Mouse (Mus musculus): ENCODE measurements around the gene Man2b2. TPM values are rescaled to one million over a fixed set of nuclear protein-coding genes. Genes with fewer than 3 reads are reported as not detected.

Gene Man2b2
- polyA plus RNA-seq, 1 experiment from 2014 or later, result 11.7 TPM

- WGBS, result 94% methylated on average over 2 of the region's 2 CpGs
Observed at GRCm38 (mm10) chr5:36861084-36861483, 30.6 kb upstream of the Man2b2 start.

GRCm38 (mm10) chr5:36857546-36857945 is 27.1 kb upstream of the Man2b2 start:
- Histone ChIP-seq H3K9me3 (no peaks in the 10 kb centered on the region), H3K27me3 (replicated peaks) (no peaks in the 10 kb centered on the region), H3K4me2 (no peak overlapping the region), H3K36me3 (replicated peaks) (no peaks in the 10 kb centered on the region), H3K27ac (no peak overlapping the region), H3K4me1 (no peaks in the 10 kb centered on the region), H3K4me3 (no peak overlapping the region), H3K9ac (no peak overlapping the region)
- ATAC-seq (replicated peaks), result no peak
- 74% methylated on average over 5 of the region's 5 CpGs for WGBS

More at GRCm38 (mm10) chr5:36861084-36861483, 30.6 kb upstream of the Man2b2 start:
- no peak overlapping the region for H3K27ac ChIP-seq
- no peaks in the 10 kb centered on the region for H3K9me3 ChIP-seq
- no peaks in the 10 kb centered on the region for H3K36me3 ChIP-seq (replicated peaks)
- H3K4me3 ChIP-seq, result no peak overlapping the region
- peaks cover 2% of the 10 kb centered on the region for H3K27me3 ChIP-seq (replicated peaks)
- H3K9ac ChIP-seq, result no peak overlapping the region
- no peaks in the 10 kb centered on the region for H3K4me1 ChIP-seq
- ATAC-seq (replicated peaks), result no peak
- no peak overlapping the region for H3K4me2 ChIP-seq

- Histone ChIP-seq H3K4me2 (no peak overlapping the region), H3K27ac (no peak overlapping the region), H3K9me3 (no peaks in the 10 kb centered on the region), H3K4me3 (no peak overlapping the region), H3K4me1 (no peaks in the 10 kb centered on the region), H3K27me3 (replicated peaks) (no peaks in the 10 kb centered on the region), H3K36me3 (replicated peaks) (no peaks in the 10 kb centered on the region), H3K9ac (no peak overlapping the region)
- 91% methylated on average over 7 of the region's 7 CpGs for WGBS
- ATAC-seq (replicated peaks), result no peak
Observed at GRCm38 (mm10) chr5:36856529-36856928, 26.1 kb upstream of the Man2b2 start.

GRCm38 (mm10) chr5:36855180-36855579 is 24.7 kb upstream of the Man2b2 start:
- WGBS, result 72% methylated on average over 3 of the region's 3 CpGs
- Histone ChIP-seq H3K4me1 (no peaks in the 10 kb centered on the region), H3K4me3 (no peak overlapping the region), H3K36me3 (replicated peaks) (no peaks in the 10 kb centered on the region), H3K27ac (no peak overlapping the region), H3K27me3 (replicated peaks) (no peaks in the 10 kb centered on the region), H3K9me3 (no peaks in the 10 kb centered on the region), H3K9ac (no peak overlapping the region), H3K4me2 (no peak overlapping the region)
- ATAC-seq (replicated peaks), result no peak

GRCm38 (mm10) chr5:36851572-36851971 is 21.1 kb upstream of the Man2b2 start:
- Histone ChIP-seq H3K4me2 (no peak overlapping the region), H3K9me3 (no peaks in the 10 kb centered on the region), H3K4me1 (no peaks in the 10 kb centered on the region), H3K27me3 (replicated peaks) (no peaks in the 10 kb centered on the region), H3K9ac (no peak overlapping the region), H3K27ac (no peak overlapping the region), H3K36me3 (replicated peaks) (no peaks in the 10 kb centered on the region), H3K4me3 (no peak overlapping the region)
- 37% methylated on average over 4 of the region's 4 CpGs for WGBS
- ATAC-seq (replicated peaks), result 0 out of 2 replicates have a peak, but pooled peaks have one; percentile 30

GRCm38 (mm10) chr5:36844490-36844889 is 14.0 kb upstream of the Man2b2 start:
- Histone ChIP-seq H3K27me3 (replicated peaks) (no peaks in the 10 kb centered on the region), H3K4me2 (no peak overlapping the region), H3K4me1 (0 out of 2 replicates have a peak, but pooled peaks cover 7% of the 10 kb centered on the region), H3K4me3 (no peak overlapping the region), H3K36me3 (replicated peaks) (no peaks in the 10 kb centered on the region), H3K27ac (peak overlapping the region; percentile 42), H3K9ac (no peak overlapping the region), H3K9me3 (no peaks in the 10 kb centered on the region)
- 49% methylated on average over 10 of the region's 10 CpGs for WGBS
- 0 out of 2 replicates have a peak, but pooled peaks have one; percentile 24 for ATAC-seq (replicated peaks)

GRCm38 (mm10) chr5:36841701-36842100 is 11.2 kb upstream of the Man2b2 start:
- Histone ChIP-seq H3K27ac (no peak overlapping the region), H3K4me2 (no peak overlapping the region), H3K9me3 (no peaks in the 10 kb centered on the region), H3K4me3 (no peak overlapping the region), H3K36me3 (replicated peaks) (no peaks in the 10 kb centered on the region), H3K4me1 (0 out of 2 replicates have a peak, but pooled peaks cover 7% of the 10 kb centered on the region), H3K9ac (no peak overlapping the region), H3K27me3 (replicated peaks) (no peaks in the 10 kb centered on the region)
- 76% methylated on average over 1 of the region's 1 CpGs for WGBS
- ATAC-seq (replicated peaks), result no peak

- Histone ChIP-seq H3K27ac (no peak overlapping the region), H3K27me3 (replicated peaks) (no peaks in the 10 kb centered on the region), H3K4me2 (no peak overlapping the region), H3K4me3 (no peak overlapping the region), H3K36me3 (replicated peaks) (no peaks in the 10 kb centered on the region), H3K9me3 (no peaks in the 10 kb centered on the region), H3K9ac (no peak overlapping the region), H3K4me1 (0 out of 2 replicates have a peak, but pooled peaks cover 7% of the 10 kb centered on the region)
- 83% methylated on average over 7 of the region's 7 CpGs for WGBS
- no peak for ATAC-seq (replicated peaks)
Observed at GRCm38 (mm10) chr5:36840092-36840491, 9.6 kb upstream of the Man2b2 start.

- Histone ChIP-seq H3K4me1 (0 out of 2 replicates have a peak, but pooled peaks cover 6% of the 10 kb centered on the region), H3K27ac (no peak overlapping the region), H3K27me3 (replicated peaks) (no peaks in the 10 kb centered on the region), H3K4me2 (no peak overlapping the region), H3K9me3 (no peaks in the 10 kb centered on the region), H3K36me3 (replicated peaks) (no peaks in the 10 kb centered on the region), H3K9ac (no peak overlapping the region), H3K4me3 (no peak overlapping the region)
- no peak for ATAC-seq (replicated peaks)
- WGBS, result 81% methylated on average over 8 of the region's 8 CpGs
Observed at GRCm38 (mm10) chr5:36839602-36840001, 9.1 kb upstream of the Man2b2 start.

- H3K27ac ChIP-seq, result no peak overlapping the region
- H3K27me3 ChIP-seq (replicated peaks), result no peaks in the 10 kb centered on the region
- WGBS, result 79% methylated on average over 2 of the region's 2 CpGs
- no peaks in the 10 kb centered on the region for H3K4me1 ChIP-seq
- H3K9ac ChIP-seq, result no peak overlapping the region
- ATAC-seq (replicated peaks), result no peak
- H3K4me3 ChIP-seq, result no peak overlapping the region
- H3K9me3 ChIP-seq, result no peaks in the 10 kb centered on the region
- no peak overlapping the region for H3K4me2 ChIP-seq
- no peaks in the 10 kb centered on the region for H3K36me3 ChIP-seq (replicated peaks)
Observed at GRCm38 (mm10) chr5:36839032-36839431, 8.6 kb upstream of the Man2b2 start.

GRCm38 (mm10) chr5:36835933-36836332 is 5.5 kb upstream of the Man2b2 start:
- H3K36me3 ChIP-seq (replicated peaks), result no peaks in the 10 kb centered on the region
- H3K27me3 ChIP-seq (replicated peaks), result no peaks in the 10 kb centered on the region; the same call in 1 of the 2 replicates
- H3K9me3 ChIP-seq, result no peaks in the 10 kb centered on the region
- peaks cover 2% of the 10 kb centered on the region for H3K4me1 ChIP-seq
- H3K4me3 ChIP-seq, result no peak overlapping the region
- WGBS, result 2% methylated on average over 6 of the region's 6 CpGs
- ATAC-seq (replicated peaks), result peak; percentile 67; the same call in 1 of the 2 replicates
- no peak overlapping the region for H3K27ac ChIP-seq
- no peak overlapping the region for H3K4me2 ChIP-seq
- no peak overlapping the region for H3K9ac ChIP-seq

- Histone ChIP-seq H3K27me3 (replicated peaks) (no peaks in the 10 kb centered on the region; the same call in 1 of the 2 replicates), H3K9me3 (no peaks in the 10 kb centered on the region), H3K4me3 (no peak overlapping the region), H3K4me2 (peak overlapping the region; percentile 66), H3K4me1 (peaks cover 7% of the 10 kb centered on the region), H3K36me3 (replicated peaks) (no peaks in the 10 kb centered on the region), H3K9ac (no peak overlapping the region), H3K27ac (no peak overlapping the region)
- WGBS, result 68% methylated on average over 7 of the region's 7 CpGs
- ATAC-seq (replicated peaks), result peak; percentile 73
Observed at GRCm38 (mm10) chr5:36831272-36831671, 819 bp upstream of the Man2b2 start.

GRCm38 (mm10) chr5:36829098-36829497 is 1.4 kb downstream of the Man2b2 start:
- H3K36me3 ChIP-seq (replicated peaks), result no peaks in the 10 kb centered on the region
- H3K4me3 ChIP-seq, result no peak overlapping the region
- 84% methylated on average over 4 of the region's 4 CpGs for WGBS
- ATAC-seq (replicated peaks), result no peak
- no peaks in the 10 kb centered on the region; the same call in 1 of the 2 replicates for H3K27me3 ChIP-seq (replicated peaks)
- no peaks in the 10 kb centered on the region for H3K9me3 ChIP-seq
- no peak overlapping the region for H3K27ac ChIP-seq
- H3K4me2 ChIP-seq, result no peak overlapping the region
- no peak overlapping the region for H3K9ac ChIP-seq
- H3K4me1 ChIP-seq, result peaks cover 7% of the 10 kb centered on the region
